Mouse (Mus musculus): ENCODE data around the gene Serpinc1. TPM values are rescaled to one million over a fixed set of nuclear protein-coding genes. Genes with fewer than 3 reads are reported as not detected.

The Serpinc1 gene
- 0.18 and 0.30 TPM in 2 replicates for polyA plus RNA-seq (2012; rRNA removed)

GRCm38 (mm10) chr1:160978071-160978735 is at the start of gene Serpinc1:
Gene Serpinc1 (plus strand): TSS chr1:160978585.
- WGBS, result 92% methylated on average over 4 of the region's 4 CpGs
- Histone ChIP-seq H3K4me3 (replicated peaks; ENCODE audit: insufficient read depth, low read depth, low read length) (no peak within 1 kb of the TSS), H3K4me1 (ENCODE audit: control insufficient read depth, insufficient read depth, low read length) (no peaks in the 10 kb centered on the region), H3K27me3 (ENCODE audit: control insufficient read depth, insufficient read depth, low read length) (no peaks in the 10 kb centered on the region), H3K27ac (ENCODE audit: insufficient read depth, low read length) (no peak within 1 kb of the TSS)
- no peak for TF ChIP-seq POLR2A (IDR thresholded peaks at IDR 0.05; ENCODE audit: borderline replicate concordance, insufficient read depth, low read length)
- no peak for TF ChIP-seq CTCF (IDR thresholded peaks at IDR 0.05; ENCODE audit: borderline replicate concordance, insufficient read depth, low read depth, low read length)
- DNase-seq, result no peak

GRCm38 (mm10) chr1:160931320-160931719 is 47.1 kb upstream of the Serpinc1 start:
- Histone ChIP-seq H3K27me3 (ENCODE audit: control insufficient read depth, insufficient read depth, low read length) (no peaks in the 10 kb centered on the region), H3K27ac (ENCODE audit: insufficient read depth, low read length) (no peak overlapping the region), H3K4me3 (replicated peaks; ENCODE audit: insufficient read depth, low read depth, low read length) (no peak overlapping the region), H3K4me1 (ENCODE audit: control insufficient read depth, insufficient read depth, low read length) (peaks cover 2% of the 10 kb centered on the region; the same call in 1 of the 2 replicates)
- TF ChIP-seq POLR2A (IDR thresholded peaks at IDR 0.05; ENCODE audit: borderline replicate concordance, insufficient read depth, low read length), result no peak
- no peak for TF ChIP-seq CTCF (IDR thresholded peaks at IDR 0.05; ENCODE audit: borderline replicate concordance, insufficient read depth, low read depth, low read length)
- no peak for DNase-seq

GRCm38 (mm10) chr1:160933896-160934482 is 44.4 kb upstream of the Serpinc1 start:
- H3K4me3 ChIP-seq (replicated peaks; ENCODE audit: insufficient read depth, low read depth, low read length), result no peak overlapping the region
- WGBS, result 52% methylated on average over 4 of the region's 4 CpGs
- peak in 1 of 2 experiments; percentile 34 for DNase-seq
- H3K27me3 ChIP-seq (ENCODE audit: control insufficient read depth, insufficient read depth, low read length), result no peaks in the 10 kb centered on the region
- H3K4me1 ChIP-seq (ENCODE audit: control insufficient read depth, insufficient read depth, low read length), result no peaks in the 10 kb centered on the region
- no peak for TF ChIP-seq CTCF (IDR thresholded peaks at IDR 0.05; ENCODE audit: borderline replicate concordance, insufficient read depth, low read depth, low read length)
- TF ChIP-seq POLR2A (IDR thresholded peaks at IDR 0.05; ENCODE audit: borderline replicate concordance, insufficient read depth, low read length), result no peak
- H3K27ac ChIP-seq (ENCODE audit: insufficient read depth, low read length), result no peak overlapping the region

GRCm38 (mm10) chr1:160935551-160935950 is 42.8 kb upstream of the Serpinc1 start:
- H3K27ac ChIP-seq (ENCODE audit: insufficient read depth, low read length), result no peak overlapping the region
- TF ChIP-seq POLR2A (IDR thresholded peaks at IDR 0.05; ENCODE audit: borderline replicate concordance, insufficient read depth, low read length) (no peak), CTCF (IDR thresholded peaks at IDR 0.05; ENCODE audit: borderline replicate concordance, insufficient read depth, low read depth, low read length) (peak; percentile 11; the same call in 1 of the 2 replicates)
- DNase-seq, result no peak
- 80% methylated on average over 6 of the region's 6 CpGs for WGBS
- H3K4me3 ChIP-seq (replicated peaks; ENCODE audit: insufficient read depth, low read depth, low read length), result no peak overlapping the region
- no peaks in the 10 kb centered on the region for H3K27me3 ChIP-seq (ENCODE audit: control insufficient read depth, insufficient read depth, low read length)
- no peaks in the 10 kb centered on the region for H3K4me1 ChIP-seq (ENCODE audit: control insufficient read depth, insufficient read depth, low read length)

GRCm38 (mm10) chr1:160963199-160963598 is 15.2 kb upstream of the Serpinc1 start:
- H3K4me1 ChIP-seq (ENCODE audit: control insufficient read depth, insufficient read depth, low read length), result no peaks in the 10 kb centered on the region
- H3K27ac ChIP-seq (ENCODE audit: insufficient read depth, low read length), result no peak overlapping the region
- H3K27me3 ChIP-seq (ENCODE audit: control insufficient read depth, insufficient read depth, low read length), result no peaks in the 10 kb centered on the region
- no peak for TF ChIP-seq CTCF (IDR thresholded peaks at IDR 0.05; ENCODE audit: borderline replicate concordance, insufficient read depth, low read depth, low read length)
- no peak overlapping the region for H3K4me3 ChIP-seq (replicated peaks; ENCODE audit: insufficient read depth, low read depth, low read length)
- DNase-seq, result no peak
- WGBS, result 91% methylated on average over 7 of the region's 7 CpGs

GRCm38 (mm10) chr1:160967268-160967667 is 11.1 kb upstream of the Serpinc1 start:
- 91% methylated on average over 1 of the region's 1 CpGs for WGBS
- no peak for DNase-seq
- Histone ChIP-seq H3K4me3 (replicated peaks; ENCODE audit: insufficient read depth, low read depth, low read length) (no peak overlapping the region), H3K27ac (ENCODE audit: insufficient read depth, low read length) (no peak overlapping the region), H3K4me1 (ENCODE audit: control insufficient read depth, insufficient read depth, low read length) (no peaks in the 10 kb centered on the region), H3K27me3 (ENCODE audit: control insufficient read depth, insufficient read depth, low read length) (no peaks in the 10 kb centered on the region)
- TF ChIP-seq POLR2A (IDR thresholded peaks at IDR 0.05; ENCODE audit: borderline replicate concordance, insufficient read depth, low read length) (no peak), CTCF (IDR thresholded peaks at IDR 0.05; ENCODE audit: borderline replicate concordance, insufficient read depth, low read depth, low read length) (no peak)

DNA sequence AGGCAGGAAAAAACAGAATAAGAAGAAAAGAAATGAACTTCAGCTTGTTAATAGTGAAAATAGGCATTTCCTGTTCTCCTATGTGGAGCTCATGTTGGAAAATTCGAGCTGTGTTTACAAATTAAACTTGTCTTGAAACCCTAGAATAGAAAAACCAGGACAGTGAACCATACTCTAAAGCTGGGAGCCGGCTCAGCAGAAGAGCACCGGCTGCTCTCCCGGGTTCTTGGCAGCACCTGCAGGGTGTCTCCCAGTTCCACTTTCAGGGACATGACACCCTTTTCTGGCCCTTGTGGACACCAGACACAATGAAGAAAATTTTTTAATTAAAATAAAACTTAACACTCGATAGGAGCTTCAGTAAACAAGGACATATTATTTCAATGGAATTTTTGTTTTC is 9.7 kb upstream of the Serpinc1 start:
- peak in 1 of 2 experiments; percentile 13 for DNase-seq
- WGBS, result 40% methylated on average over 5 of the region's 5 CpGs
- Histone ChIP-seq H3K4me1 (ENCODE audit: control insufficient read depth, insufficient read depth, low read length) (no peaks in the 10 kb centered on the region), H3K27ac (ENCODE audit: insufficient read depth, low read length) (no peak overlapping the region), H3K27me3 (ENCODE audit: control insufficient read depth, insufficient read depth, low read length) (no peaks in the 10 kb centered on the region), H3K4me3 (replicated peaks; ENCODE audit: insufficient read depth, low read depth, low read length) (no peak overlapping the region)
- TF ChIP-seq CTCF (IDR thresholded peaks at IDR 0.05; ENCODE audit: borderline replicate concordance, insufficient read depth, low read depth, low read length) (no peak), POLR2A (IDR thresholded peaks at IDR 0.05; ENCODE audit: borderline replicate concordance, insufficient read depth, low read length) (no peak)

DNA sequence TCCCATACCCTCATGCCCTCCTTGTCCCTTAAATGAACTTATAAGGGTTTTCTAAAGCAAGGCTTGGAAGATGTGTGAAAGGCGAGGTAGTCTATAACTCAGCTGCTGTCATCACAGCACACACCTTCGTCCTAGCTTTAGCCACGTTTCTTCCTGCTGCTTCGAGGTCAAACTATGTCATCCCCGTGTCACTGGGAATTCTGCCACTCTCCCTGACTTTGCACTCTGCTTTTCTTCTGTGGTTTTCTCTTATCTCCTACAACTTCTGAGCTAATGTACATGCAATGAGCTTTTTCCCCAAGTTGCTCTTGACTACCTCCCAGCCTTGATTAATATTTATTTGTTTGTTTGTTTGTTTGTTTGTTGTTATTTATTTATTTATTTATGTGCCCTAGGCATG is 1.6 kb downstream of the Serpinc1 start:
- H3K27me3 ChIP-seq (ENCODE audit: control insufficient read depth, insufficient read depth, low read length), result no peaks in the 10 kb centered on the region
- no peak overlapping the region for H3K4me3 ChIP-seq (replicated peaks; ENCODE audit: insufficient read depth, low read depth, low read length)
- no peak overlapping the region for H3K27ac ChIP-seq (ENCODE audit: insufficient read depth, low read length)
- no peaks in the 10 kb centered on the region for H3K4me1 ChIP-seq (ENCODE audit: control insufficient read depth, insufficient read depth, low read length)
- TF ChIP-seq CTCF (IDR thresholded peaks at IDR 0.05; ENCODE audit: borderline replicate concordance, insufficient read depth, low read depth, low read length) (no peak), POLR2A (IDR thresholded peaks at IDR 0.05; ENCODE audit: borderline replicate concordance, insufficient read depth, low read length) (no peak)
- DNase-seq, result no peak
- WGBS, result 75% methylated on average over 5 of the region's 5 CpGs
